Mouse (Mus musculus) embryonic fibroblast, embryonic 13.5 days (primary cell): ENCODE data around the gene Fcnb. TPM values are rescaled to one million over a fixed set of nuclear protein-coding genes. Genes with fewer than 3 reads are reported as not detected.

Source experiments
- H3K27ac ChIP-seq: 2 replicates; pipeline ENCODE4 v1.5.1; 2012; ENCODE audit warnings: low read length, control low read depth, inconsistent platforms; ENCODE audit not compliant: insufficient read depth
- H3K4me1 ChIP-seq: 2 replicates; pipeline ENCODE4 v1.6.1; 2011; ENCODE audit warnings: low read length; ENCODE audit not compliant: control insufficient read depth, insufficient read depth
- H3K4me3 ChIP-seq: 2 replicates; pipeline ENCODE4 v1.5.1; 2011; ENCODE audit warnings: mild to moderate bottlenecking, control low read depth, low read length; ENCODE audit not compliant: insufficient read depth
- CTCF ChIP-seq: IDR thresholded peaks from 2 replicates; pipeline ENCODE4 v1.5.1; 2011; ENCODE audit warnings: mild to moderate bottlenecking, control low read depth, low read length, moderate library complexity, borderline replicate concordance; ENCODE audit not compliant: insufficient read depth
- POLR2A ChIP-seq: IDR thresholded peaks from 2 replicates; pipeline ENCODE4 v1.6.1; 2011; ENCODE audit warnings: low read depth, mild to moderate bottlenecking, control low read depth, low read length, moderate library complexity
- polyA plus RNA-seq: library from polyadenylated mRNA; stranded (reverse); fragments of >200 nt; gene quantifications from 2 replicates; pipeline ENCODE4 v1.2.4, GENCODE M21; 2011; ENCODE audit warnings: low read depth; ENCODE audit not compliant: missing spikeins, insufficient read length

The Fcnb gene
- polyA plus RNA-seq, 1 experiment = not detected

DNA sequence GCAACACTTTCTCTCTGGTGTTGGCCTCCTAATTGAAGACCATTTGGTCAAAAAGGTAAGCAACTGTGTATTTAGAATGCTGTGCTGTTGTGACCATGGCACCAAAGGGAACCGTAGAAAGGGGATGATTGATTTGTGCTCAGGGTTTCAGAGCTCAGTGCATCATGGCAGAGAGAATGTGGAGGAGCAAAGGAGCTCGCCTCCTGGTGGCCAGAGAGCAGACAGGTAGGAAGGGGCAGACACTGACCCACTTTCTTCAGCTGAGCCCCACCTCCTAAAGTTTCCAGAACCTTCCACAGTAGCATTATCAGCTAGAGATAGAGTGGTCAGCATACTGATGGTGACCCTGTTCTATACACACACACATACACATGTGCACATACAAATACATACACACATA, 21.3 kb upstream of the Fcnb start:
- Histone ChIP-seq H3K27ac (no peak overlapping the region), H3K4me1 (0 out of 2 replicates have a peak, but pooled peaks cover 5% of the 10 kb centered on the region), H3K4me3 (no peak overlapping the region)
- no peak for TF ChIP-seq POLR2A
- TF ChIP-seq CTCF = peak; percentile 12; the same call in 1 of the 2 replicates

DNA sequence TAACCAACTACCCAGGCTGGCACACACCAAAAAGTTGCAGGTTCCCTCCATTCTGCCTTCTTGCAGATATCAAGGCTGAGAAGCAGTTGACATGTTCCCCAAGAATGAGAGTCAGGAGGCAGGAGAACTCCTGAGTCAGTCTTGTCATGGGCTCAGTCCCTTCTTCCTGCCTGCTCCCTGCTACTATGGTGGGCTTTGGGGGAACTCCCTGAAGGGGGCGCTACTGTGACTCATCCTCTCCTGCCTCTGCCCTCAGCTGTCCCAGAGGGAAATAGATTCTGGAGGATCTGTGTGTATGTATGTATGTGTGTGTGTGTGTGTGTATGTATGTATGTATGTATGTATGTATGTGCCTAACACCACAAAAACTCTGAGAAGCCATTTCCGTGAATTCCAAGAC, 19.0 kb upstream of the Fcnb start:
- 0 out of 2 replicates have a peak, but pooled peaks cover 5% of the 10 kb centered on the region for H3K4me1 ChIP-seq
- H3K4me3 ChIP-seq = no peak overlapping the region
- H3K27ac ChIP-seq = no peak overlapping the region
- TF ChIP-seq POLR2A (no peak), CTCF (no peak)

DNA sequence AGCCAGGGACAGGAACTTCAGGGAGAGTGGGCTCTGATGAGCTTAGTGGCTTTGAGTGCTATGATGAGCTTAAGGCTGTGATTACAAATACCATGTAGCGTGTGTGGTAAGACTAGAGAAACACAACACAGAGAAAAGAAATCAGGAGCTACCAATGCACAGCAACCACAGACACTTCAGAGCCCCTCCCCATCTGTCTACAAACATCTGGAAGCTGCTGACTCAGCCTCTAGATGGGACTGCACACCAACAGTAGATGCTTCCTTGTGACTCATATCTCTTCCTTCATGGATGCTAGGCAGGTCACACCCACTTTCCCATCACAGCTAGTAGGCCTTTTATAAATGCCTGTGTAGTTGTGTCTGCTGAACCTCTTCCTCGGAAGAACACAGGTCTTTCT, 17.2 kb upstream of the Fcnb start:
- Histone ChIP-seq H3K27ac (no peak overlapping the region), H3K4me1 (0 out of 2 replicates have a peak, but pooled peaks cover 5% of the 10 kb centered on the region), H3K4me3 (no peak overlapping the region)
- no peak for TF ChIP-seq POLR2A

DNA sequence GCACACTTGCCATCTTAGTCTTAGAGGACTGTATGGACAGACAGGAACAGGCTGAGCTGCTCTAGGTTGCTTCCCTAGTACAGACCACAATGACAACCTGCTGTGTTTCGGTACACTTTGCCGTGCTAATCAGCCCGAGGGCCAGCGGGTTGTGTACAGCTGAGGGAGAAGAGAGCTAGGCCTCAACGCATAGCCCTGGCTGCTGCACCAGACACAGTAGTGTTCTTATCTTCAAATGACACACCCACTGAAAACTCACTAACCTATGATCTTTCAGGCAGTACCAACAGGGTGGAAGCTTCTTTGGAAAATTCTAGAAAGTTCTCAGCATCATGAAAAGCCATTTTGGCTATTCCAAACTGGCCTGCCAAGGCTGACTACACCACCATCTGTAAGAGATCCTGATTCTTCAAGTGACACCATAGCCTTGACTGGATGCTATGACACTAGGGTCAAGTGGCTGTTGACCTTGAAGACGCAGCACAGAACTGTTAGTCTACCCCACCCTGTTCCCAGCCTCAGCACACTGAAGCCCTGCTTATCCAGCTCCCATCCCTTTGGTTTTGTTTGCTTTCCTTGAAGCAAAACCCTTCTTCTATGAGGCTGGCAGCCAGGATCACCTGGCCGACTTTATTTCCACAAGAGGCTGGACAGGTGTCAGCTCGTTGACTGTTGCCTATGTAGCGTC, 16.3 kb upstream of the Fcnb start:
- H3K27ac ChIP-seq = no peak overlapping the region
- TF ChIP-seq POLR2A (no peak), CTCF (no peak)
- 0 out of 2 replicates have a peak, but pooled peaks cover 5% of the 10 kb centered on the region for H3K4me1 ChIP-seq
- no peak overlapping the region for H3K4me3 ChIP-seq

DNA sequence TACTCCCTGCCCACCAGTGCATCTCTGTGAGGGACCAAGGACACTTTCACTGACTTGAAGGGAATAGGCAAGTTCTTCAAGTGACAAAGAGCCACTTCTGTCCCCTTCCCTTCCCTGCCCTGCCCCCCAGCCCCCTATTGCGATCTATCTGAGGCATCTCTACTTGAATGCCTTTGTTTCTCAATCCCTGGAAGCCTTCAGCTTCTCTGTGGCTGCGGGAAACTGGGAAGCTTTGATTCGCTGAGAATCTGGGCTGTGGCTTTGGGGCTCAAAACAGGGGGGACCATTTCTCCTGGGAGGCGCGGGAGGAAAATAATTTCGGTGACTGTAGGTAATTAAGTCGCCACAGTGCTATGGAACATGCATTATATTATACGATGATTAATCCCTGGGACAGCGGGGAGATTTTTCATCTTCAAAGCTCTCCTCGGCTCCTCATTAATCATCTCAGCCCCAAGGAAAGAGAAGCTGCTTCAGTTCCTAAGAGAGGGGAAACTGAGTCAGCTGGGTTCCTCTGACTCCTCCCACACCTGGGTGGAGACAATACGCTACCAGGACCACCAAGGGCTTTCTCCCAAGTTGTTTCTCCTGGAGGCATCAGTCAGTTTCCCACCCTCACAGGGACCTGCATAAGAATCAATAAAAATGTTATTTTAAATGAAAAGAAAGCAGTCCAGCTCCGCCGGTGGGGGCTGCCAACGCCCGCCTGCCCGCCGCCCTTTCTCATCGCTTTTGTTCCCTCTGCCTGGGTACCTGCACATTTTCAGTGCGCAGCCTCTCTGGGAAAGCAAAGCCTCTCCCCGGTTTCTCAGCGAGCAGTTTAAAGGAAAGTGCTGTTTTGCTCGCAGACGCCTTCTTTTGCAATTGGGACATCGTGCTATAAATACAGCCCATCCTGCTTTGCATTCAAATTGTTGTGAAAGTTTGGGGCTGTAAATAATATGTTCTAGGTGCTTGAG, 14.1 kb upstream of the Fcnb start:
- no peak overlapping the region for H3K4me3 ChIP-seq
- no peak for TF ChIP-seq CTCF
- no peak for TF ChIP-seq POLR2A
- H3K27ac ChIP-seq = no peak overlapping the region
- 0 out of 2 replicates have a peak, but pooled peaks cover 5% of the 10 kb centered on the region for H3K4me1 ChIP-seq

DNA sequence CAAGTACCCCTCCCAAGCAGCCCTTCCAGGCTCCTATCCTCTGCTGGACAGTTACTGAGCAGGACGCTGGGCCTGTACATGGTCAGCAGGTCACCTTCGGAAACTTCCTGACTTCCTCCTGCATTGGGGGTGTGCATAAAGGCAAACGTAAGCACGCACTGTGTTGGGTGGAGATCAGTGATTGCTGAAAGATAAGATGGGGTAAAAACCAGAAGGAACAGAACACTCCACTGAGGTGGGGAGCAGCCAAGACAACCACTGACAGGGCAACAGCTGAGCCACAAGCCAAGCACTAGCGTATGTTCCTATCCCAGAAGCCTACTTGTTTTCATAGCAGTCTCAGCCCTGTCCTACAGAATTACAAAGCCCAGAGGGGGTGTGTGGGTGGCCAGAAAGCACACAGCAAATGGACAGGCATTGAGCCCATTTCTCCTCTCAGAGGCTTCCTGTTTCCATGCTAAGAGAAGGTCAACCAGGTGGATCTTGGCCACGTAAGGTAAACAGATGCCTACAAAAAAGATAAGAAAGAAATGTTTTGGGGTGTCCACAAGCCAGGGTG, 12.1 kb upstream of the Fcnb start:
- H3K4me3 ChIP-seq = no peak overlapping the region
- H3K4me1 ChIP-seq = 0 out of 2 replicates have a peak, but pooled peaks cover 2% of the 10 kb centered on the region
- no peak overlapping the region for H3K27ac ChIP-seq
- TF ChIP-seq CTCF (no peak), POLR2A (no peak)

DNA sequence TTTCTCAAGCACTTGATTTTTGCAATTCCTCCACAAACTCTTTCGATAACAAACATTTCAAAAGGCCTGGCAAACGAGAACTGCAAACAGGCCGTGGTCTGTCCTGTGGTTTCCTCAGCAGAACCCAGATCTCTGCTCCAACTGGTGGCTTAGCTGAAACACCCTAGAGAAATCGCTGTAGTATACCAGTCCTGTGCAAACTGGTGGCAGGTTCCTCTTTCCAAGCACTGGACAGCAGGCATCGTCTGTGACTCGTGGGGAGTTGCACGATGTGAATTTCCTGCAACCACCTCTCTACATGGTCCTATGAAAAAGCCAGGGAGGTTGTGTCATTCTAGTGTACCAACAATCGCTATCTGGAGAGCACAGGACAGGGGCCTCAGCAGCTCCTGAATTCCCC, 7.4 kb upstream of the Fcnb start:
- Histone ChIP-seq H3K4me3 (no peak overlapping the region), H3K27ac (no peak overlapping the region), H3K4me1 (no peaks in the 10 kb centered on the region)
- no peak for TF ChIP-seq POLR2A
- no peak for TF ChIP-seq CTCF

DNA sequence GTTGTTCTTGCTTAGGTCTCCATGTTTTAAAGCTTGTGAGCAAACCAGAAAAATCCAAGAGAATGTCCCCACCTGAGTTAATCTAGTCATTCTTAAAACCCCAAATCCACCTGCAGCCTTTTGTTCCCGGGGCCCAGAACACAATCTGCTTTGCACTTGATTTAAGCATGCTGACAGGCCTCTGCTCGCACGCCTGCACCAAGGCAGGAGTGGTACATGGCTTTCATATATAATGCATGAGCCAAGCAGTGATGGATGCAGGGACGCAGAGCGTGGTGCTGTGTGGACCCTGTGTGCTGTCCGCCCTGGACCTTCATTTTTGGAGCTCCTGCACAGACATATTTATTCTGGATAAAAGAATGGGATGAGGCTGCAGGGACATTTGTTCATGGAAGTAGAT, 6.4 kb upstream of the Fcnb start:
- TF ChIP-seq CTCF (no peak), POLR2A (no peak)
- Histone ChIP-seq H3K27ac (no peak overlapping the region), H3K4me1 (no peaks in the 10 kb centered on the region), H3K4me3 (no peak overlapping the region)

DNA sequence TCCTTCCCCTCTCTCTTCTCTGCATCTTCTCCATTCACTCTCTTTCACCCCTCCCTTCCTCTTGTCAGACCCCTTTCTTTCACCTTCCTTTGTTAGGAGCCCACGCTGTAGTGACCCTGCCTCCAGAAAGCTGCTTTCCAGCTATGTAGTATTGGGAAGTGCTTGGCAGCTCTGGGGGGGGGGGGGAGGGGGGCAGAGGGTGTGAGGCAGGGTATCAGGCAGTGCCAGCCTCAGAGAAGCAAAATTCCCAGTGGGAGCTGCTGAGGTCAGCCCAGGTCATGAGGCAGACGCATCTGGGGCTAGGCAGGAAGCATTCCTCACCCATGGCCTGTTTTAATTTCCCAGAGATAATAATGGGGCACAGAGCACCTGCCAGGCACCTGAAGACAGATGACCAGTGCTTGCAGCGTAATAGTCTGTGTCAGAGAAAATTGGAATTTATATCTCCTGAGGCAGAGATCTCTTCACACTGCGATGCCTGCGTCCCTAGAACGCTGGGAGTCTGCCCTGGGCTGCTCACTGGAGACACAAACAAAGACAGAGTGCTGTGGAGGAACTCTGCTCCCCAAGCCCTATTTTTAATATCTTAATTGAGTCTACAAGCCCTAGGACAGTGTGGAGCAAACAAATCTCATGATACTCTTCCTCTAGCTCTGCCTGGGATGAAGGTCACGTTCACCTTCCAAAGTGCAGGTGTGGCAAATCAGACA, 5.8 kb upstream of the Fcnb start:
- H3K4me1 ChIP-seq = no peaks in the 10 kb centered on the region
- TF ChIP-seq POLR2A = no peak
- no peak for TF ChIP-seq CTCF
- no peak overlapping the region for H3K27ac ChIP-seq
- no peak overlapping the region for H3K4me3 ChIP-seq

DNA sequence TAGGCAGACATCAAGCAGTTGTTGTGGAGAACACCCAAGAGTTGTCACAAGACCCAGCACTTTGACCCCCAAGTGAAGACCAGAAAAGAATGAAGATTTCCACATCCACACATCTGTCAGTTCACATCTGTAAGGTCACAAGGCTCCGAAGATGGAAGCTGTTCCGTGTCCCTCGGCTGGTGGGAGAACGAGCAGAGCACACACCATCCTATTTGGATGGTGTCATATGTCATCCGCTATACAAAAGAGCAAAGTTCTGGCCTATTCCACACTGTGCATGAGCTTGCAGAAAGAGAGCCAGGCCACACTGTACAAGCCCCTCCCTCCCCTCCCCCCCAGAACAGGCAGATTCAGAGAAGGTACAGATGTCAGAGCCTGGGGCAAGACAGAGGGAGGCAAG, 4.4 kb upstream of the Fcnb start:
- TF ChIP-seq CTCF (no peak), POLR2A (no peak)

More for the DNA sequence above, 4.4 kb upstream of the Fcnb start:
- Histone ChIP-seq H3K4me3 (no peak overlapping the region), H3K4me1 (no peaks in the 10 kb centered on the region), H3K27ac (no peak overlapping the region)
